Mouse (Mus musculus): Measurements from ENCODE around the gene Impdh1.

DNA sequence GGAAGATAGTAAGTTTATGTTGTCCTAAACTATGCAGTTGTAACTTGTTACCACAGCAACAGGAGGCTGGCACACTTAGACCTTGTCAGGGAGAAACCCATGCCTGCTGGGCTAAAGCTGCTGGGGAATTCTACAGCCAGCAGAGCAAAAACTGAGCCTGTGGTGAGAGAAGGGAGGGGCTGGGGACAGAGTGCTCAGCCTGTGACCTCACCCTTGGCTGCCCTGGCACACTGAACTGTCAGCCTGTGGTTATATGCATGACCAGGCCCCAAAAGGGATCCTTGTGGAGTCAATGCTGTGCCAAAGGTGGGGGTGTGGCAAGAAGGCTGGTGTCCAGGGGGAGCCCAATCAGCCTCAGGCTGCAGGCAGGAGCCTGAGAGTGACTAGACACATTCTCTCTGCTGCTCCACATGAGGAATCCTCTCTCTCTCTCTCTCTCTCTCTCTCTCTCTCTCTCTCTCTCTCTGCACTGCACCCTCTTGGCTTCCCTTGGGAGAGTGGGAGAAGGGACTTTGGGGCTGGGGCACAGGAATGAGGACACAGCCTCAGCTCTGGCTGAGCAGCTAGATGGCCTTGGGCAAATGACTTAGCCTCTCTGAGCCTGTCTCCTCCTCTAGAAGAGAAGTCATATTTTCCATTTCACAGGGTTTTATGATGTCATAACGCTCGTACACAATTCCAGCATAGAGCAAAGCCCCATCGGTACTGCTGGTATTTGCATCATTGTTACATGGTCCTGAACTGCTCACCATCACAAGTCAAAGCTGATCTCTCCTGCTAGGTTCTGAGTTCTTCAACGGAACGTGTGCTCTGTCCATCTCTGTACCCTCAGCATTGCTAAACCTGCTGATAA, 20.1 kb downstream of the Impdh1 start:
- no peak for TF ChIP-seq CTCF (IDR thresholded peaks at IDR 0.05; ENCODE audit: extremely low read depth, insufficient read depth, low read length)
- no peak for TF ChIP-seq POLR2A (IDR thresholded peaks at IDR 0.05; ENCODE audit: extremely low read depth, insufficient read depth, low read length)

Data from cortical plate, adult 2 months (tissue).